Mouse (Mus musculus): Measurements from ENCODE around the gene Vmn1r72.
"Not testable (repeated sequence)": the region's sequence is repeated elsewhere in the genome, so short reads cannot be mapped to it uniquely, and the experiment has no call there.

Gene Vmn1r72

DNA sequence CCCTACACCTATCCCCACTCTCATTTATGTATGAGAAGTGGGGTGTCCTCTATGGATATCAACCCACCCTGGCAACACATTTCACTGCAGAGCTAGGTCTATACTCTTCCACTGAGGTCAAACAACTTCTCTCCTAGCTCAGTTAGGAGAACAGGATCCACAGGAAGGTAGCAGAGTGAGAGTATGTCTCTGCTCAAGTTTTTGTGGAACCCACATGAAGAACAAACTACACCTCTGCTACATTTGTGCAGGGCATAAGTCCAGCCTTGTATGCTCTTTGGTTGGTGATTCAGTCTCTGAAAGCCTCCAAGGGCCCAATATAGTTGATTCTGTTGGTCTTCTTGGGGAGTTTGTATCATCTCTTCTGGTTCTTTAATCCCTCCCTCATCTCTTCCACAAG lies at the start of gene Vmn1r72:
TSS of gene Vmn1r72 (minus strand) at position 101 of the 400 bp plus-strand sequence.
- not testable (repeated sequence) for DNase-seq (ENCODE audit: low spot score)

DNA sequence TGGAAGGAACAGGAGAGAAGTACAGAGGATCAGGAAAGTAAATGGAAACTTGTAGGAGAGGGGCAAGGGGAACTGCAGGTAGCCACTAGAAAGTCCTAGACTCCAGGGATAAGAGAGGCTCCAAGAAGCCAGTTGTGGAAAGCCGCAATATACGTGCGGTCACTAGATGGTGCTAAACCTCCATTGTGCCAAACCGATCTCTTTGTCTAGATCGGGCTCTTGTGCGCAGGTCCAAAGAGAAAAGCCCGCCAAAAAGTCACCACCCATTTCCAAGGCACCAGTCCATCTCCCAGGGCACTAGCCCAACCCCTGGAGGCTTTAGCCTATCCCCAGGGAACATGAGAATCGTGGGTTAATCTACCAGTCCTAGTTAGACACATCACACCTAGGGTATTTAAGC lies 62.9 kb downstream of the Vmn1r72 start:
- DNase-seq (ENCODE audit: low spot score): peak; percentile 71
